Mouse (Mus musculus): ENCODE measurements around the gene Prss53. TPM values are rescaled to one million over a fixed set of nuclear protein-coding genes. Genes with fewer than 3 reads are reported as not detected.
"Not testable (repeated sequence)": the region's sequence is repeated elsewhere in the genome, so short reads cannot be mapped to it uniquely, and the experiment has no call there.

The Prss53 gene
- total RNA-seq, 2 experiments from 2014 or later = not detected

DNA sequence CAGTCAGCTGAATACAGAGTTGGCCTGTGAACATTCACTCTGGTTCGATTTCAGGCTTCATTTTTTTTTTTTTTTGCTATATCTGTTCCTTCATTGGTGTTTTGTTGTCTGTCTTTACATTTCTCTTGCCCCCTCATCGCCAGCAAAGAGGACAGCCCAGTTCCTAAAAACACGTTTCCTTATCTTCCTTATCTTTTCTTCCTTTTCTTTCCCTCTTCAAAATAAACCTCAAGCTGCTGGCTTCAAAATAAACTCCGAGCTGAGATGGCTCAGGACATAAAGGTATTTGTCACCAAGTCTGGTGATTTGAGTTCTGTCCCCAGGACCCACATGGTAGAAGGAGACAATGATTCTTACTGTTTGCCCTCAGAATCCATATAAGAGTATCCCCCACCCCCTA is 22.2 kb upstream of the Prss53 start:
- no peak for ATAC-seq (replicated peaks; ENCODE audit: poor library complexity, severe bottlenecking)

DNA sequence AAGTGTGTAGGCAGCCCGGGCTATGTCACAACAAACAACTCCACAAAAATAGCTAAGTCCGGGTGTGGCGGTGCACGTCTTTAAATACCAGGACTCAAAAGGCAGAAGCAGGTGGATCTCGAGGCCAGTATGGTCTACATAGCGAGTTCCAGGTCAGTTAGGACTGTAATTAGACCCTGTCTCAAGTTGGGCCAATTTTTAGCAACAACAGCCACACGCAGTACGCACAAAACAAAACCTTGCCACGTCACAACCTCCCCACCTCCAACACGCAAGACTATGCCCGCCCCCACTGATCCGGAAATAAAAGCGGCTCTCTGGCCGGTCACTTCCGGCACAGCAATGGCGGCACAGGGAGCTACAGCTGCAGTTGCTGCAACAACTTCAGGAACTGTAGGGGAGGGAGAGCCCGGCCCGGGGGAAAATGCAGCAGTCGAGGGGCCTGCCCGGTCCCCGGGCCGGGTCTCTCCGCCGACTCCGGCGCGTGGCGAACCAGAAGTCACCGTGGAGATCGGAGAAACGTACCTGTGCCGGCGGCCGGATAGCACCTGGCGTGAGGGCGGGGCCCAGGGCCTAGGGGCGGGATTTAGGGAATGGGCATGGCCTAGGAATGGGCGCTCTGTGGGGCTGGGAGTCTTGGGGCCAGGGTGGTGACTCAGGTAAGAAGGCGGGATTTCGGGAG is 21.6 kb upstream of the Prss53 start, which contains the start of gene Kat8:
TSS of gene Kat8 (plus strand) at position 327 of the 682 bp plus-strand sequence.
- peak; percentile 98 for ATAC-seq (replicated peaks; ENCODE audit: poor library complexity, severe bottlenecking)

DNA sequence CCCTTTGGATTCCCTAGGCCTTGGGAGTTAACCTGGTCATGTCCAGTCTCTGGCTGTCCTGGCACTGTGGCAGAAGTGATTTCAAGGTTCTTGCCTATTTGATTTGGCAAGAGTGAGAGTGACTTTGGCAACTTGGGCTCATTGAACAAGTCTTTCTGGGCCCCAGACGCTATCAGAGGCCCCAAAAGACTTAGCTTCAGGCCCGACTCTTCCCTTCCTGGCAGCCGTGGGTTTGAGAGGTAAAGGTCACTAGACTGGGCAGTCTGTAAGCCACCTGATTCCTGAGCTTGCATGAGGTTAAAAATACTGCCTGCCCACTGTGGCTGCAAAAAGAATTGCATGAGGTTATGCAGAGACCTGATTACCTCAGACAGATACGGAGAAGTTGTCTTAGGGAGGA is 17.9 kb upstream of the Prss53 start:
- no peak for ATAC-seq (replicated peaks; ENCODE audit: poor library complexity, severe bottlenecking)

DNA sequence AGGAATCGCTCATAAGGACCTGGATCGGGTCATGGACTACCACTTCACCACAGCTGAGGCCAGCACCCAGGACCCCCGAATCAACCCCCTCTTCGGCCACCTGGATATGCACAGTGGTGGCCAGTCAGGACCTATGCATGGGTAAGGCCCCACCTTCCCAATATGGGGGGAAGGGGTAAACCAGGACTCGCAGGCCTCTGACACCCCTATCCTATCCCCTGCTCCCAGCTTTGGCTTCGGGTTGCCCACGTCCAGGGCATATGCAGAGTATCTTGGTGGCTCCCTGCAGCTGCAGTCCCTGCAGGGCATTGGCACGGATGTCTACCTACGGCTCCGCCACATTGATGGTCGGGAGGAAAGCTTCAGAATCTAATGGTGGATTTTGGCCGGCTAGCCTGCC is 17.2 kb upstream of the Prss53 start:
- no peak for ATAC-seq (replicated peaks; ENCODE audit: poor library complexity, severe bottlenecking)

DNA sequence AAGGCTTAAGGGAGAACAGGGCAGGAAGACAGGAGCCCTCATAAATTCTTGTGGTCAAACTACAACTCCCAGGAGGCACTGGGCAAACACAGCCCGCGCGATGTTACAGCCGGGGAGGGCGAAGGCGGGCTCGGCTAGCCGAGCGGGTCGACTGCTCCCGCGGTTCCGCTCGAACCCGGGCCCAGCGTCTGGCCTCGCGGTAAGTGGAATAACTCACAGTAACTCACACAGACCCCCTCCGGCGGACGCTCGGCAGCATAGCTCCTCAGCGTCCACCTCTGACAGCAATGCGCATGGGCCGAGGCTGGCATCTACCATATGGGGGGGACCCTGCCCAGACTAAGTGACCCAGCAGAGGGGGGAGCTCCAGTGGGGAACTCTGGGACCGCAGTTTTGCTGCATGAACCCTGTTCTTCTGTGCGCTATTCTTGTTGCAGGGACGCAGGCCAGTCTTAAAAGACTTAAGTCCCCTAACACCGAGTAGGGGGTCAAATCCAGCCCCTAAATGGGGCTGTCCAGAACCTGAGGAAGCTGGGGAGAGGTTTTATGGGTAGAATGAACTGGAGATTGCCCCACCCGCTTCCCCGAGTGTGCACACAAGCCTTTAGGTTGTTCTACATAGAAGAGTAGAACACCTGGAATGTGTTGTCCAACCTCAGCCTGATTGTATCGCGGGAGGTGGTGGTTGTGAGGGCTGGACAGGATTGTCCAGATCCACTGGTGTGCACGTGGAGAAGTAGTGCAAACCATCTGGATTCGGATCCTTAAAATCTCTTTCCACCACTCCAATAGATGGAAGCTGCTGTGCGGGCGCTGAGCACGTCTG is 13.4 kb upstream of the Prss53 start, which contains the start of gene Bckdk:
TSS of gene Bckdk (plus strand) at position 112 of the 826 bp plus-strand sequence.
- peak; percentile 83 for ATAC-seq (replicated peaks; ENCODE audit: poor library complexity, severe bottlenecking)

DNA sequence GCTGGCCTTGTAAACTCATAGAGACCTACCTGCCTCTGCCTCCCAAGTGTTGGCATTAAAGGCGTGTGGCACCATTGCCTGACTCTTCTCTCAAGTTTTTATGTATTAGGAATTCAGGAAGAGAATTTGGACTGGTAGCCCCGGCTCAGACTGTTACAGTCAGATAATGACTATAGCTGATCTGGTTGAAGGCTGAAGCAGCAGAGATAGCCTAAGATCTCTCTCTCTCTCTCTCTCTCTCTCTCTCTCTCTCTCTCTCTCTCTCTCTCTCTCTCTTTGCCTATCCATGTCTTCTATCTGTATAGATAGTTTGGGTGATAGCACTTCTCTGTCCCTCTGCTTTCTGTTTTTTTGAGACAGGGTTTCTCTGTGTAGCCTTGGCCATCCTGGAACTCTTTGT is 11.0 kb upstream of the Prss53 start:
- ATAC-seq (replicated peaks; ENCODE audit: poor library complexity, severe bottlenecking) = no peak

DNA sequence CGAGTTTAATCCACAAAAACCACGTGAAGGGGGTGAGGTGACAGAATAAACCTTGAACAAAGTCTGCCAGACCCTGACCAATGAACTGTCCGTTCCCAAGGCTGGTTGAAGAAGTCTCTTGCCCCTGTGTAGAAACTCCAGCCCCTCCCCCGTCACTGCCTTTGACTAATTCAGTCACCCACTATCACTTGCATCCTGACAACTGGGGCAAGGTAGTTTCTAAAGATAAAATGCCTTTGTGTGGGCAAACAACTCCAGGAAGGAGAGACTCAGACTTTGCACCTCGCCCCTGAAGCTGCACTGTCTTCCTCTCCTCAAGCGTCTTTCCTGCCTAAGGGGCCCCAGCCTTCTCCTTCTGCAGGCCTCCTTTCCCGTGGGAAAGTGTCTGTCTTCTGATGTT is 9.2 kb upstream of the Prss53 start:
- ATAC-seq (replicated peaks; ENCODE audit: poor library complexity, severe bottlenecking) = no peak

DNA sequence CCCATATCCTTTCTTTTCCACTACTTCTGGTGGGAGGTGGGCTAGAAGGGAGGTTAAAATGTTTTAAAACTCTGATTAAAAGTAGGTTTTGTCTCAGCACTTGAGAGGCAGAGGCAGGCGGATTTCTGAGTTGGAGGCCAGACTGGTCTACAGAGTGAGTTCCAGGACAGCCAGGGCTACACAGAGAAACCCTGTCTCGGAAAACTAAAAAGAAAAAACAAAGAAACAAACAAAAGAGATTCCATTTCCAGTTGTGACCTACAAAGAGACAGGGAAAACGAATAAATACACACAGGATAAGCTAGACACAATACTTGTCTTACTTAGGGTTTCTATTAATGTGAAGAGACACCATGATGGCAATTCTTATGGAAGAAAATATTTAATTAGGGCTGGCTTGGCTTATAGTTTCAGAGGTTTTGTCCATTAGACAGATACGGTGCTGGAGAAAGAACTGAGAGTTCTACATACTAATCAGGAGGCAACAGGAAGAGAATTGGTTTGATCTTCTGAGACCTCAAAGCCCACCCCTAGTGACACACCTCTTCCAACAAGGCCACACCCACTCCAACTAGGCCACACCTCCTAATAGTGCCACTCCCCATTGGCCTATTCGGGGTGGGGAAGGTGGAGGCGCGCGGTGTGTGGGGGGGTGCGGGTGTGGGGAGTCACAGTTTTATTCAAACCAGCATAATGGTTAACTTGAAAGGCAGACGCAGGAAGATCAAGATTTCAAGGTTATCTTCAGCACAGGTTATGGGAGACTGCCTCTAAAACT is 7.6 kb upstream of the Prss53 start:
- ATAC-seq (replicated peaks; ENCODE audit: poor library complexity, severe bottlenecking) = no peak

DNA sequence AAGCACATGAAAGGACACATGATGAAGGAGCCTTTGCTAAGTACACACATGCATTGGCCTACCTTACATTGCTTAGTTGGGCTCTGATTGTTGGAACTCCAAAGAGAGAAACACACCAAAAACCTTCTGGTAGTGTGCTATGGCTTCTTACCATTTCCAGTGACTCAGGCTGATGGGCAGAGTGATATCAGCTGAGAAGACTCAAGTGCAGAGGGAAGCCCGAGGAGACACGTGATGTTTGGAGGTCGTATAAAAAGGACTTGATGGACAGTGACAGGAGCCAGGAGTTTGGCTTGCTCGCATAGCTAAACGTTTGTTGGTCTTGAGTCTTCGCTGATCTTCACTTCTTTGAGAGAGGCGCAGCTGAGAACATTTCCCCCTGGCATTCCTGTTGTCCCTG is 6.8 kb upstream of the Prss53 start:
- no peak for ATAC-seq (replicated peaks; ENCODE audit: poor library complexity, severe bottlenecking)

DNA sequence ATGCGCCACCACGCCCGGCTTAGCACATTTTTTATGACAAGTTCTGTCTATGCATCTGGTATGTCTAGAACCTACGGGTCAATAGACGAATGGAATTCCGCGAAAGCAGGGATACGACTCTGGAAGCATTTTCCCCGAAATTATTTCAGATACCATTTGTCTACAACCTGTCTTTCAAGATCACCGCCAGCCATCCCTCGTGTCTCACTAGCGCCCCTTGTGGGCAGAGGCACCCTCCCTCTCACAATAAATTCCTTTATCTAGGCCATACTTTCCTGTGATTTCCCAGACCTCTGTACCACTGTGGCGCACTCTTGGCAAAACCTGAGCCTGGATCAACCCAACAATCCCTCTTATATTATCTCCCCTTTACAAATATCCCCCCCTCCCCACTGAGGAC is 5.6 kb upstream of the Prss53 start:
- ATAC-seq (replicated peaks; ENCODE audit: poor library complexity, severe bottlenecking) = no peak

DNA sequence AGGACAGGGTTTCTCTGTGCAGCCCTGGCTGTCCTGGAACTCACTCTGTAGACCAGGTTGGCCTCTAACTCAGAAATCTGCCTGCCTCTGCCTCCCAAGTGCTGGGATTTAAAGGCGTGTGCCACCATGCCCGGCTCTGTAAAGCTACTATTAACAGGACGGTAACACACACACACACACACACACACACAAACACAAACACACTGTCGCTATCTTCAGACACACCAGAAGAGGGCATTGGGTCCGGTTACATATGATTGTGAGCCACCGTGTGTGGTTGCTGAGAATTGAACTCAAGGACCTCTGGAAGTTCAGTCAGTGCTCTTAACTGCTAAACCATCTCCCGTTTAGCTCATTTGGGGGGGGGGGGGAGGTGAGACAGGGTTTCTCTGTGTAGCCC is 5.1 kb upstream of the Prss53 start:
- not testable (repeated sequence) for ATAC-seq (replicated peaks; ENCODE audit: poor library complexity, severe bottlenecking)

DNA sequence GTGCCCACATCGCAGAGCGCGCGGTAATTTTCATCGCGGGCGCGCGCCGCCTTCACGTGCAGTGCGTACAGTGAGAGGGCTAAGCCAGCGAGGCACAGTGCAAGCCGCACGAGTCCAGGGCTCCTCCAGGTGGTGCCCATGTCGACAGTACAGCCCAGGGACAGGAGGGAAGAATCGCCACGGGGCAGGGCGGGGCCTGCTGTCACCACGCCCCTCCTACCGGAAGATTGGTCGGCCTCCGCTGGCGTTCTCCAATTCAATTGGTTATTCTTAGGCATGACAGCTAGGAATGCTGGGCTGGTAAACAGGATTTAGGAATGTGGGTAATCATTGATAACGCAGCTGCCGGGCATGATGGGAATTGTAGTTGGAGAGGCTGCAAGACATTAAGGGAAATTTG is 4.7 kb upstream of the Prss53 start, which contains the start of the genes Gm21974 and Vkorc1:
TSS of gene Gm21974 (minus strand) at position 13 of the 400 bp plus-strand sequence.
TSS of gene Vkorc1 (minus strand) at position 176 of the 400 bp plus-strand sequence.
- peak; percentile 95 for ATAC-seq (replicated peaks; ENCODE audit: poor library complexity, severe bottlenecking)

DNA sequence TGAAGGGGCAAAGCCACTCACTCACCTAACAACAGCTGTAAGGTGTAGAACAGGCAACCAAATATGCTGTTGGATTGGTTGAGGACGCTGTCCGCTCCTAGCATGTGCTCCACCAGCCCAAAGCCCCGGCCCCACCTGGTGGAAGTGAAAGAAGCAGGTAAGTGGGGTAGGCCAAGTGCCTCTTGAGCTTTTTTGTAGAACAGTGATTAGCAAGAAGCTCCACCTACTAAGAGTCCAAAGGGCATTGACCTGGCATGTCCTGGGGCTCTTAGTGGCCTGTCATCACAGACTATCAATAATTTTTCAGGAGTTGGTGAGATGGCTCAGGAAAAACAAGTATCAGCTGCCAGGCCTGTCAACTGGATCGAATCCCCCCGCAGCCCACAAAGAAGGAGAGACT is 3.7 kb upstream of the Prss53 start:
- ATAC-seq (replicated peaks; ENCODE audit: poor library complexity, severe bottlenecking) = no peak

DNA sequence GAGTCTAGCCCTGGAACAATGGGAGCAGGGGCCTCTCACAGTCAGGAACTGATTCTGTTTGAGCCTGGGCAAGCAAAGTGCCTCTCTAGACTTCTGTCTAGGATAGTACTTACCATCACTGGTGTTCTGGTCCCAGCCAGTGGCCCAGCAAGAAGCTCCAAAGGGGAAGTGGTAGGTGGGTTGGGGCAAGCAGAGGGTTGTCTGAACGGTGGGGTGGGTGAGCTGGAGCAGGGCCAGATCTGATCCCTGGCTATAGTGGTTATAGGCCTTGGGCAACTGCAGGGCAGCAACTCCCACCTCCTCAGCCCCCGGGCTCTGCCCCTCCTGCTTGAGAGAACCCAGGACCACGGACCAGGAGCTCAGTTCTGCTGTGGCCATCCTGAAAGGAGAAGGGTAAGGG is 1.9 kb downstream of the Prss53 start:
- ATAC-seq (replicated peaks; ENCODE audit: poor library complexity, severe bottlenecking) = peak; percentile 72

DNA sequence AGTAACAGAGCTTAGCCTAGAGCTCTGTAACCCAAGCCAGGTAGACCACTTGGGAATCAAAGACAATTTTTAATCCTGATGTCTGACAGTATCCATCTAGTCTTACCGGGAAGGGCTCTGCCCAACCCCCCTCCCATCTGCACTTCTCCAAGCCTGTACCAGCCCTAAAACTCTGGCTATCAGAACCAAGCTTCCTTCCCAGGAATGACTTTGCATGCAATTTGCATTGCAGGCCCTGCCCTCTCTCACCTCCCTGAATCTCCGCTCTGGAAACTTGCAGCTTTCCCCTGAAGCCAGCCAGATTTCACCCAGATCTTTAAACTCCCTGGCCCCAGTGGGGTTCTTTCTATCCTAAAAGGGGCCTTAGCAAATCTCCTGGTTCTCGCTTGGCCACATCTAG is 3.0 kb downstream of the Prss53 start:
- no peak for ATAC-seq (replicated peaks; ENCODE audit: poor library complexity, severe bottlenecking)

DNA sequence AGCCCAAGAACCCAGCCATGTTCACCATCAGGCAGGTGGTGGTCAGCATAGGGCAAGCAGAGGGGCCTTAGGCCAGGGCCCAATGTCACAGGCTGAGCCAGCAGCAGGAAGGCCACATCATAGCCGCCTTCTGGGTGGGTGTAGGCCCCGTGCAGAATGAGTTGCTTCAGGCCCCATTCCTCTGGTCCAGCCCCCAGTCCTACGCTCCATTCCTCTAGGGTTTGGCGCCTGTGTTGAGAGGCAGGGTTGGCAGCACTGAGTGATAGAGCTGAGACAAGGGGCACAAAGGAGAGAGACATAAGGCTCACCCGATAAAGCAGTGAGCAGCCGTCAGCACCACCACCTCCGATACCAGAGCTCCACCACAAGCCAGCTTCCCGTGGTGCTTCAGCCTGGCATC is 3.6 kb downstream of the Prss53 start:
- ATAC-seq (replicated peaks; ENCODE audit: poor library complexity, severe bottlenecking) = no peak

DNA sequence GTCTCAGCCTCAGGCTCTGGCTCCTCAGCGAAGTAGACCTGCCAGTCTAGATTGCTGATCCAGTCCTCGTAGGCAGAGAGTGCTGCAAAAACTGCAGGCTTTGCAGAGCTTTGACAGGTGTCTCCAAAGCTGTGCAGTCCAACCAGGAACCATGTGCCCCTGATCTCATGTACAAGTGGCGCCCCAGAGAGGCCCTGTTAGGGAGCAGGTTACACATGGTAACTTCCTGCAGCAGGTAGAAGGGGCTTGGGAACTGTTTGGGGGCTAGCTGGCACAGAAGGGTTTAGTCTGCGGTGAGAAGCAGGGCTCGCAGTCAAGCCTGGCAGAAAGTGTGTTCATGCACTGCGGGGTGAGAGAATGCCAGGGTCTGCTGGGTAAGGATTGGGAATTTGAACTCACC is 4.2 kb downstream of the Prss53 start:
- no peak for ATAC-seq (replicated peaks; ENCODE audit: poor library complexity, severe bottlenecking)

DNA sequence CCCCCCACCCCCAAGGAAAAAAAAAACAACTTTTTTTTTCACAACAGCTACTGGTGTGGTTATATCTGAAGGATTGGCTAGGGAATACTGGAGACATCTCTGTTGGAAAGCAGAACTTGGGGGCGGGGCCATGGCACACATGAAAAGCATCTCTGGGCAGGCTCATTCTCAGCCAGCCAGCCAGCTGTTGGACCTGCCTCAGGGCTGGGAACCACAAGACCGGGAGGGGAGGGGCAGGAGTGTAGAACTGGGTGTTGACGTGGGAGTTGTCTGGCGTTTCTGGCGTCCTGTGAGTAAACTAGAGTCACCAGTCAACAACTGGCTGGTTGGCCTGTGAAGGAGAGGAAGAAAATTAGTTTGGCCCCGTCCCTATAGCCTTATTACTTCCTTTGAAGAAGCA is 4.8 kb downstream of the Prss53 start:
- no peak; the same call in 1 of the 2 replicates for ATAC-seq (replicated peaks; ENCODE audit: poor library complexity, severe bottlenecking)

DNA sequence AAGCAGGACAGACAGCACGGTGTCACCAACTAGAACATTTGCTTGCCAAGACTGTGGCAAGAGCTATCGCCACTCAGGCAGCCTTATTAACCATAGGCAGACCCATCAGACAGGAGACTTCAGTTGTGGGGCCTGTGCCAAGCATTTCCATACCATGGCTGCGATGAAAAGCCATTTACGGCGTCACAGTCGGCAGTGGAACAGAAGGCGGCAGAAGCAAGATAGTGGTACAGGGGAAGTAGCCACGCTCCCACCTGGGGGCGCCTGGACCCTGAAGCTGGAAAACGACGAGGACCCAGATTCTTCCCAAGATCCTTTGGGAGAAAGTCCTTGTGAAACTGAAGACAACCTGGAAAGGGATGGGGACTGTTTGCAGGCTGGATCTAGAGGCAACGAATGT is 10.3 kb downstream of the Prss53 start:
- no peak for ATAC-seq (replicated peaks; ENCODE audit: poor library complexity, severe bottlenecking)

DNA sequence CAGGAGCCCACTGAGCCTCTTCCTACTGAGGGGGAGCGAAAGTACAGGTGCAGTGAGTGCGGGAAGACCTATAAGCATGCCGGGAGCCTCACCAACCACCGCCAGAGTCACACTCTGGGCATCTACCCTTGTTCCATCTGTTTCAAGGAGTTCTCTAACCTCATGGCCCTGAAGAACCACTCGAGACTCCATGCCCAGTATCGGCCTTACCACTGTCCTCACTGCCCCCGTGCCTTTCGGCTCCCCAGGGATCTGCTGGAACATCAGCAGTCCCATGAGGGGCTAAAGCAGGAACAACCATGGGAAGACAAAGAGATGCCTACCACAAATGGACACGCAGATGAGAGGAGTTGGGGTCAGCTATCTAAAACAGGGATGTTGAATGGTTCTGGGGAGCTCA is 11.5 kb downstream of the Prss53 start:
- ATAC-seq (replicated peaks; ENCODE audit: poor library complexity, severe bottlenecking) = no peak

Data from granulocyte monocyte progenitor cell, adult 5-6 weeks (primary cell).